Comparison of ENCODE assay signal across 27 mouse cellular contexts in genomic region chr6:106268723-106269122, GRCm38 (mm10).
"Had no signal": no experiment of that assay in that cellular context is flagged by ENCODE, and none has a peak within 500 bp of the region (broad histone marks: within the 10 kb centered on the region; RNA-seq: fewer than 3 reads in every experiment).

No protein-coding gene starts in this region.

- H3K36me3 ChIP-seq: heart, embryonic 12.5 days; hindbrain, embryonic 10.5 days; hindbrain, embryonic 12.5 days; intestine, embryonic 15.5 days; limb, embryonic 10.5 days; limb, embryonic 12.5 days; liver, embryonic 13.5 days; liver, embryonic 15.5 days had no signal

- H3K4me2 ChIP-seq: heart, embryonic 12.5 days; hindbrain, embryonic 12.5 days; hindbrain, embryonic 14.5 days; intestine, embryonic 15.5 days; limb, embryonic 12.5 days; liver, embryonic 11.5 days; liver, embryonic 13.5 days; liver, embryonic 15.5 days had no signal

- H3K4me3 ChIP-seq: heart, adult 2 months; heart, embryonic 12.5 days; hindbrain, embryonic 10.5 days; hindbrain, embryonic 12.5 days; intestine, embryonic 15.5 days; layer of hippocampus, adult 2 months; left cerebral cortex, adult 2 months; limb, embryonic 10.5 days; limb, embryonic 12.5 days; liver, embryonic 13.5 days; liver, embryonic 15.5 days had no signal

- H3K27ac ChIP-seq: heart, adult 2 months; hindbrain, embryonic 10.5 days; hindbrain, embryonic 12.5 days; hindbrain, embryonic 14.5 days; intestine, embryonic 15.5 days; kidney, postnatal 0 days; layer of hippocampus, adult 2 months; left cerebral cortex, adult 2 months; limb, embryonic 10.5 days; limb, embryonic 12.5 days; liver, embryonic 13.5 days; liver, embryonic 15.5 days had no signal

- ATAC-seq: hindbrain, embryonic 16.5 days; inflammation-experienced regulatory T-cells, adult 6 months; intestine, embryonic 15.5 days; intestine, postnatal 0 days had no signal

- H3K4me1 ChIP-seq: heart, embryonic 12.5 days; hindbrain, embryonic 10.5 days; hindbrain, embryonic 12.5 days; intestine, embryonic 15.5 days; limb, embryonic 10.5 days; limb, embryonic 12.5 days; liver, embryonic 13.5 days; liver, embryonic 15.5 days had no signal

- H3K27me3 ChIP-seq: heart, embryonic 12.5 days; hindbrain, embryonic 12.5 days; intestine, embryonic 15.5 days; limb, embryonic 12.5 days; liver, embryonic 13.5 days; liver, embryonic 15.5 days had no signal

- H3K9me3 ChIP-seq: heart, embryonic 12.5 days; hindbrain, embryonic 10.5 days; hindbrain, embryonic 12.5 days; intestine, embryonic 15.5 days; limb, embryonic 10.5 days; limb, embryonic 12.5 days; liver, embryonic 13.5 days had no signal

- H3K9ac ChIP-seq: heart, embryonic 12.5 days; hindbrain, embryonic 12.5 days; hindbrain, embryonic 14.5 days; intestine, embryonic 15.5 days; limb, embryonic 12.5 days; liver, embryonic 13.5 days; liver, embryonic 15.5 days had no signal

- DNase-seq: gastrocnemius, postnatal 14 days; gastrocnemius, postnatal 36 days; heart, adult 11 months; heart, adult 2 months; heart, postnatal 10 days; heart, postnatal 4 days; kidney, adult 18-20 months; kidney, adult 9 months; kidney, postnatal 14 days; kidney, postnatal 36 days; liver; liver, embryonic 13.5 days had no signal
